Mouse (Mus musculus): ENCODE measurements around the gene Gm49336. TPM values are rescaled to one million over a fixed set of nuclear protein-coding genes. Genes with fewer than 3 reads are reported as not detected.

Gene Gm49336
- polyA plus RNA-seq, 1 experiment from 2014 or later: 67.6 TPM

- 0 out of 2 replicates have a peak overlapping the region, but pooled peaks have one; percentile 21 for H3K9ac ChIP-seq (replicated peaks)
- no peak overlapping the region for H3K4me2 ChIP-seq (replicated peaks)
- H3K4me3 ChIP-seq: no peak overlapping the region
- H3K27me3 ChIP-seq: no peaks in the 10 kb centered on the region
- H3K36me3 ChIP-seq: no peaks in the 10 kb centered on the region
- ATAC-seq (ENCODE audit: low FRiP score, low read depth): no peak
- no peak overlapping the region for H3K27ac ChIP-seq (replicated peaks)
- 71% methylated on average over 7 of the region's 7 CpGs for WGBS
- H3K4me1 ChIP-seq: peaks cover 14% of the 10 kb centered on the region
- no peaks in the 10 kb centered on the region for H3K9me3 ChIP-seq
Measured at GRCm38 (mm10) chr14:60262316-60262715, 11.0 kb upstream of the Gm49336 start.

- Histone ChIP-seq H3K4me3 (no peak overlapping the region), H3K27ac (replicated peaks) (no peak overlapping the region), H3K36me3 (no peaks in the 10 kb centered on the region), H3K4me2 (replicated peaks) (no peak overlapping the region), H3K9ac (replicated peaks) (no peak overlapping the region), H3K9me3 (no peaks in the 10 kb centered on the region), H3K27me3 (no peaks in the 10 kb centered on the region), H3K4me1 (no peaks in the 10 kb centered on the region)
- ATAC-seq (ENCODE audit: low FRiP score, low read depth): no peak
- WGBS: 82% methylated on average over 1 of the region's 1 CpGs
Measured at GRCm38 (mm10) chr14:60257851-60258250, 6.5 kb upstream of the Gm49336 start.

DNA sequence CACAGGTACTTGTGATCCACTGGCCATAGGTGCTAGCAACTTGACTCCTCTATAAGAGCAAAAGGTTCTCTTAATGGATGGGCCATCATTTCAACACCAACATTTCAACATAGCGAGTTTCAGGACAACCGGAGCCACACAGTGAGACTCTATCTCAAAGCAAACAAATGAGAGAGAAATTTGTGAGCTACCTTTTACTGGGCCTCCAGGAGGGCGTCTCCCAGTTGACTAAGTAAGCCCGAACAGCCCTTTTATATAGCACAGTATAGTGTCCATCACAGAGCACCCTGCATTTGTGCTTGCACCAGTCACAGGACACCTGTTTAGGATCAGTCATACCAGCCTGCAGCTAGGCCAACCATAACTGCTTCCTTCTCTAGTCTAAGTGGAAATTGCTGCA, 5.8 kb upstream of the Gm49336 start:
- H3K27me3 ChIP-seq: no peaks in the 10 kb centered on the region
- WGBS: 87% methylated on average over 4 of the region's 4 CpGs
- H3K36me3 ChIP-seq: no peaks in the 10 kb centered on the region
- H3K4me3 ChIP-seq: no peak overlapping the region
- no peaks in the 10 kb centered on the region for H3K9me3 ChIP-seq
- no peak overlapping the region for H3K9ac ChIP-seq (replicated peaks)
- H3K4me2 ChIP-seq (replicated peaks): no peak overlapping the region
- no peak overlapping the region for H3K27ac ChIP-seq (replicated peaks)
- ATAC-seq (ENCODE audit: low FRiP score, low read depth): no peak
- H3K4me1 ChIP-seq: peaks cover 5% of the 10 kb centered on the region

- no peak for ATAC-seq (ENCODE audit: low FRiP score, low read depth)
- Histone ChIP-seq H3K36me3 (no peaks in the 10 kb centered on the region), H3K27me3 (no peaks in the 10 kb centered on the region), H3K4me2 (replicated peaks) (no peak overlapping the region), H3K4me1 (peaks cover 5% of the 10 kb centered on the region), H3K9ac (replicated peaks) (no peak overlapping the region), H3K9me3 (no peaks in the 10 kb centered on the region), H3K27ac (replicated peaks) (no peak overlapping the region), H3K4me3 (no peak overlapping the region)
- 37% methylated on average over 3 of the region's 3 CpGs for WGBS
Measured at GRCm38 (mm10) chr14:60256356-60256755, 5.0 kb upstream of the Gm49336 start.

- Histone ChIP-seq H3K4me2 (replicated peaks) (no peak overlapping the region), H3K9ac (replicated peaks) (no peak overlapping the region)
- ATAC-seq (ENCODE audit: low FRiP score, low read depth): no peak
Measured at GRCm38 (mm10) chr14:60254774-60255173, 3.5 kb upstream of the Gm49336 start.

GRCm38 (mm10) chr14:60253466-60253865, 2.2 kb upstream of the Gm49336 start:
- peaks cover 20% of the 10 kb centered on the region for H3K4me1 ChIP-seq
- H3K27ac ChIP-seq (replicated peaks): no peak overlapping the region
- no peak for ATAC-seq (ENCODE audit: low FRiP score, low read depth)
- no peak overlapping the region for H3K9ac ChIP-seq (replicated peaks)
- no peaks in the 10 kb centered on the region for H3K9me3 ChIP-seq
- no peaks in the 10 kb centered on the region for H3K27me3 ChIP-seq
- H3K36me3 ChIP-seq: no peaks in the 10 kb centered on the region
- H3K4me2 ChIP-seq (replicated peaks): no peak overlapping the region
- no peak overlapping the region for H3K4me3 ChIP-seq
- 94% methylated on average over 3 of the region's 3 CpGs for WGBS

More at GRCm38 (mm10) chr14:60254774-60255173, 3.5 kb upstream of the Gm49336 start:
- Histone ChIP-seq H3K27me3 (no peaks in the 10 kb centered on the region), H3K27ac (replicated peaks) (no peak overlapping the region), H3K4me1 (peaks cover 11% of the 10 kb centered on the region), H3K36me3 (no peaks in the 10 kb centered on the region), H3K9me3 (no peaks in the 10 kb centered on the region), H3K4me3 (no peak overlapping the region)

DNA sequence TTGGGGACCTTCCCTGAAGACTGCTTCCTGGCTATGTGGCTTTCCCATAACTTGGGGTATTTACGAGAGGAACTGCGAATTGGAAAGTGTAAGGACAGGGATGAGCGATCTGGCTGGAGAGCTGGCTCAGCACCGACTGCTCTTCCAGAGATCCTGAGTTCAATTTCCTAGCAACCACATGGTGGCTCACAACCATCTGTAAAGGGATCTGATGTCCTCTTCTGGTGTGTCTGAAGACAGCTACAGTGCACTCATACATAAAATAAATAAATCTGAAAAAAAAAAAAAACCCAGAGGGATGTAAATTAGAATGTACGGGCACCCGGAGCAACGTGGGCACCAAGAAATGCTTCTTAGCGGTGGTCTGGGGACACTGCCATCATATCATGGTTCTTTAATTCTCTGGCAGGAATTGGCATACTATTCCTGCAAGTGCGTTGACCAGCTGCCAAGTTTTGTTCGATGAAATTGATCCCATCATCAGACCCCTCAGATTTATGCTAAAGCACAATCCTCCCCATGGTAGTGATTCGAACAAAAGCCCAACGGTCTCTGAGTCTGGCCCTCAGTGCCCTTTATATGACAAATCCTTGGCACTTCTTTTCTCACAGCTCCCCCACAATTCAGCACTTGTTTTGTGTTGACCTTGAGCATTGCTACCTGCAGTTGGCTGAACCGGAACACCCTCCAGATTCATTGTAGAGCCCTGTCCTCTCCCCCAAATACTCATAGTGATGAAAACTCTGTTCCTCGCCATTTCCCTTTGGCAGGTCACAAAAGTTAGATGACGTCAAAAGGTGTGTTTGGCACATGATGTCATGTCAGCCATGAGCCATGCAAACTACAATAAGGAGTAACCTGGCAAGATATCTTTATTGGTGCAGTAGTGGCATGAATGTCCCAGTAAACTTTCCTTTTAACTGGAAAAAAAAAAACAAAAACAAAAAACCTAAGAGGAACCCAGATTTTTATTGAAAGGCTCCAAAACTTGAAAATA, 995 bp upstream of the Gm49336 start:
- Histone ChIP-seq H3K27me3 (no peaks in the 10 kb centered on the region), H3K9ac (replicated peaks) (peak overlapping the region; percentile 84), H3K36me3 (no peaks in the 10 kb centered on the region), H3K27ac (replicated peaks) (peak overlapping the region; percentile 89), H3K9me3 (no peaks in the 10 kb centered on the region), H3K4me3 (peak overlapping the region; percentile 75), H3K4me1 (peaks cover 20% of the 10 kb centered on the region), H3K4me2 (replicated peaks) (peak overlapping the region; percentile 70)
- ATAC-seq (ENCODE audit: low FRiP score, low read depth): peak; percentile 13; the same call in 1 of the 2 replicates
- WGBS: 22% methylated on average over 15 of the region's 15 CpGs

DNA sequence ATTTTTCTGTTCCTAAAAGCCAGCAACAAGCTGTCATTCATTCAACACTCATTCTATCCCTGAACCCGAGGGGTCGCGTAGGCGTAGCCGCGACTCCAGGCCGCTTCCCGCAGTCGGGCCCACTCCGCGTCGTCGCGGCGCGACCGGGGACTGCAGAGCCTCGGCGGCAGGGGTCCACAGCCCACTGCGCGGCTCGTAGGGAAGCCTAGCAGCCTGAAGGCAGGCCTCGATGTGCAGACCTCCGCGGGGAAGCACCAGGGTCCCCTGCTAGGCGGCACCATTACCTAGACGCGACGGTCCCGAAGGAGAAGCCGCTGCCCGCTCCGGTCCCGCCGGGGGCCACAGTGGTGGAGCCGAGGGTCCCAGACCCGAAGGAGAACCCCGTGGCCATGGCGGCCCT, 428 bp downstream of the Gm49336 start:
- peak; percentile 64 for ATAC-seq (ENCODE audit: low FRiP score, low read depth)
- peak overlapping the region; percentile 70 for H3K4me2 ChIP-seq (replicated peaks)
- H3K9me3 ChIP-seq: no peaks in the 10 kb centered on the region
- WGBS: 0% methylated on average over 39 of the region's 39 CpGs
- H3K36me3 ChIP-seq: no peaks in the 10 kb centered on the region
- H3K27me3 ChIP-seq: no peaks in the 10 kb centered on the region
- H3K4me1 ChIP-seq: peaks cover 20% of the 10 kb centered on the region
- H3K27ac ChIP-seq (replicated peaks): peak overlapping the region; percentile 89
- H3K9ac ChIP-seq (replicated peaks): peak overlapping the region; percentile 84
- peak overlapping the region; percentile 75 for H3K4me3 ChIP-seq

DNA sequence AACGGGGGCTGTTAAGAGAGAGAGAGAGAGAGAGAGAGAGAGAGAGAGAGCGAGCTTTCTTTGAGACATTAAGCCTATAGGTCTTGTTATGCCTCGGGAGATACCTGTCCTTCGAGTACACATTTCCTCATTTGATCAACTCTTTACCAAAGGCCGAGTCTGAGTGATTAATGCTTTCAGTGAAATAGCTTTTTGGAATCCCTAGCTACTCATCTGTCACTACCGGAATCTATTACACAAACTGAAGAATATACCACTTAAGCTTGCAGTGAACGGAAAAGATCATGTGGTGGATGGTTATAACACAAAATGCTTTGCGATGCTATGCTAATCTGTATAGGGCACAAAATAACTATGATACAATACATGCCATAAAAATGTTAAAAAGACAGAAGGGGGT, 941 bp downstream of the Gm49336 start:
- Histone ChIP-seq H3K4me1 (peaks cover 20% of the 10 kb centered on the region), H3K27ac (replicated peaks) (no peak overlapping the region), H3K9ac (replicated peaks) (peak overlapping the region; percentile 84), H3K9me3 (no peaks in the 10 kb centered on the region), H3K27me3 (no peaks in the 10 kb centered on the region), H3K4me3 (peak overlapping the region; percentile 75), H3K36me3 (no peaks in the 10 kb centered on the region), H3K4me2 (replicated peaks) (peak overlapping the region; percentile 70)
- 28% methylated on average over 8 of the region's 8 CpGs for WGBS
- no peak for ATAC-seq (ENCODE audit: low FRiP score, low read depth)

DNA sequence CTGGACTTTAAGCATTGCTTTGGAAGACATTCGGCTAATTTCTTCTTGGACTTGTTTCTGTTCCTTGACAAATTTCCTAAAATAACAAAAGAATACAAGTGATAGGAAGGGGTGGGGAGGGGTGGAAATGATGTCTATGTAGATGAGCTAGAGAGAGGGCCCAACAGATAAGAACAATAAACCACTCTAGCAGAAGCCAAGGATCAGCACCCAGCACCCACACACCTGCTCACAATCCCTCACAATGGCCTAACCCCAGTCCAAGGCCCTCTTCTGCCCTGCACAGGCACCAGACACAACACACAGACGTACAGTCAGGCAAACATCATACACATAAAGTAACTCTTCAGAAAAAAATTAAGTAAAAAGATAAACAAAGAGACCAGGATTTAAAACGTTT, 12.8 kb downstream of the Gm49336 start:
- H3K4me1 ChIP-seq: no peaks in the 10 kb centered on the region
- no peak overlapping the region for H3K4me2 ChIP-seq (replicated peaks)
- peaks cover 54% of the 10 kb centered on the region for H3K36me3 ChIP-seq
- WGBS: 91% methylated on average over 3 of the region's 3 CpGs
- H3K27me3 ChIP-seq: no peaks in the 10 kb centered on the region
- no peak for ATAC-seq (ENCODE audit: low FRiP score, low read depth)
- no peak overlapping the region for H3K27ac ChIP-seq (replicated peaks)
- no peak overlapping the region for H3K4me3 ChIP-seq
- no peaks in the 10 kb centered on the region for H3K9me3 ChIP-seq
- H3K9ac ChIP-seq (replicated peaks): no peak overlapping the region

DNA sequence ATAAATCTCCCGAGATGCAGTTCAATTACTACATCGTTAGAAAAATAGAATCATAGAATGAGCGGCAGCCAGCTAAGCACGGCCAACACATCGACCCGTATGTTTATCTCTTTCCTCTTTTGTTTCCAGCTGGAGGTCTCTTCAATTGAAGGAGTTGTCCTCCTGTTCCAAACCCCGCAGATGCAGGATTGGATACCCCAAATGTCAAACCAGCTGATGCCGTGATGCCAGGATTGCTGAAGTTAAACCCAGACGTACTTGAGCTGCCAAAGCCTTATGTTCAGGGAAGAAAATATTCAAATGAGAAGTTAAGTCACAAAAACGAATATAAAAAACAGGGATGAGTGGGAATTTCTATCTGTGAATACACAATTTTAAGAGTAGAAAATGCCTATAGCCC, 31.4 kb downstream of the Gm49336 start:
- Histone ChIP-seq H3K4me3 (no peak overlapping the region), H3K9me3 (no peaks in the 10 kb centered on the region), H3K9ac (replicated peaks) (no peak overlapping the region), H3K36me3 (peaks cover 33% of the 10 kb centered on the region), H3K27me3 (no peaks in the 10 kb centered on the region), H3K4me1 (no peaks in the 10 kb centered on the region), H3K4me2 (replicated peaks) (no peak overlapping the region), H3K27ac (replicated peaks) (no peak overlapping the region)
- WGBS: 94% methylated on average over 10 of the region's 10 CpGs
- ATAC-seq (ENCODE audit: low FRiP score, low read depth): no peak

DNA sequence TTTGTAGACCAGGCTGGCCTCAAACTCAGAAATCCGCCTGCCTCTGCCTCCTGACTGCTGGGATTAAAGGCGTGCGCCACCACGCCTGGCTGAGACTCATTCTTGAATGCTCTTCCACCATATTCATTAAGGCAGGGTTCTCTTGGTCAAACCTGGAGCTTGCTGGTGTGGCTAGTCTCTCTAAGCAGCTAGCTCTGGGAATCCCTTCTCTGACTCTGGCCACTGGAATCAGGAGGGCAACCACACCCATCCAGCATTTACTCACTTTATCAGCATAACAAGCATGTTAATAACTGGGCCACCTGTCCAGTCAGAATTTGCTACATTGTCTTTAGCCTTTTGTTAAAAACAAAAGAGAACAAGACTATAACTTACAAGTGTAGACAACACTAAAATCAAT, 33.7 kb downstream of the Gm49336 start:
- Histone ChIP-seq H3K4me3 (no peak overlapping the region), H3K4me1 (no peaks in the 10 kb centered on the region), H3K4me2 (replicated peaks) (no peak overlapping the region), H3K27me3 (no peaks in the 10 kb centered on the region), H3K36me3 (peaks cover 33% of the 10 kb centered on the region), H3K9ac (replicated peaks) (no peak overlapping the region), H3K27ac (replicated peaks) (no peak overlapping the region), H3K9me3 (no peaks in the 10 kb centered on the region)
- ATAC-seq (ENCODE audit: low FRiP score, low read depth): no peak
- 94% methylated on average over 4 of the region's 4 CpGs for WGBS

All from midbrain, embryonic 12.5 days (tissue).